Mouse (Mus musculus): Measurements from ENCODE around the gene Lyzl4. TPM values are rescaled to one million over a fixed set of nuclear protein-coding genes. Genes with fewer than 3 reads are reported as not detected.
A peak's percentile ranks its signal among the peaks of the same experiment; 100 is the strongest.
"Not testable (repeated sequence)": the region's sequence is repeated elsewhere in the genome, so short reads cannot be mapped to it uniquely, and the experiment has no call there.

Lyzl4 gene
- polyA plus RNA-seq, 1 experiment from 2014 or later = 1.0 TPM

DNA sequence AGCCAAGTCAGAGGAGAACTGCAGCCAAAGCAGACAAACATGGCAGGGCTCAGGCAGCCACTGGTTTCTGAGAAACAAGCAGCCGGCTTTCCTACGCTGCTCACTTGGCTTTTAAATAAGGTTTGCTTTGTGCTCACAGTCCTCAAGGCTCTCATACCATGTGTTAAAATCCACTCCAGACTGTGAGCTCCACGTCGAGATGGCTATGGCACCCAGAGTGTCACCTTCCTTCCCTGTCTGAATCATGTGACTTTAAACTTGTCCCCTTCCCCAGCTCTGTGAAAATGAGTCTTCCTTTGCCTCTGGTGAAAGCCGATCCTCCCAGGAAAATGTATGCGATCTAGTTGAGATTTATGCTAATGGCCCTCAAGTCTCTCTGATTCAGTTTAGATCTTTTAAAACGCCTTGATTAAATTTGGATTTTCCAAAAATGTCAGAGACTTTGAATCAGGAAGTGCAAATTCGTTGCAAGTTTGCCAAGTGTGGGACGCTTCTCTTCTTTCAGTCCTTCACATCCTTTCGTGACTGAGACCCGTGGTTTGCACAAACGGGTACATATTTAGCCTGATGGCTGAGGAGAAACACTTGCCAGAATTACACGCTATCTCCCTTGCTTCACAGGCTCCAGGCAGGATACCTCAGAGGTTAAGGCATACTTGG lies 41.6 kb downstream of the Lyzl4 start:
- Histone ChIP-seq H3K27me3 (no peaks in the 10 kb centered on the region), H3K9me3 (replicated peaks) (no peaks in the 10 kb centered on the region), H3K36me3 (no peaks in the 10 kb centered on the region), H3K4me2 (replicated peaks) (0 out of 2 replicates have a peak overlapping the region, but pooled peaks have one; percentile 1), H3K9ac (no peak overlapping the region), H3K4me3 (replicated peaks) (no peak overlapping the region), H3K4me1 (peaks cover 24% of the 10 kb centered on the region), H3K27ac (replicated peaks) (peak overlapping the region; percentile 58)
- WGBS = 19% methylated on average over 13 of the region's 13 CpGs
- ATAC-seq (ENCODE audit: insufficient number of reproducible peaks, low FRiP score, low TSS enrichment, low read depth) = no peak

DNA sequence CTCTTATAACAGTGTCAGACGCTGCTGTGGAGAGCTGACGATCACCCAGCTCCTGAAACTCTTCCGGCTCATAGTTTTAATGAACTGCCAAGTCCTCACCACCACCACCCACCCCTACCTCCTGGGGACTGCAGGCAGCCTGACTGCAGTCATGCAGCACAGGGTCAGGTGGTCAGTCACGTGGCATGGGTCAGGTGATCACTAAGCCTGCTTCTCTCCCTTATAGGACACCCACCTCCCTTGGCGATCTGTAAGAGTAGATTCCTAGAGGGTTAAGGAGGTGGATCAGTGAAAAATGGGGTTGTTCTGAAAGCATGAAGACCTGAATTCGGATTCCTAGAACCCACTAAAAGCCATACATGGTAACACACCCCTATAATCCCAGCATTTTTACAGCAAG lies 42.3 kb downstream of the Lyzl4 start:
- no peak overlapping the region for H3K4me3 ChIP-seq (replicated peaks)
- peak overlapping the region; percentile 58 for H3K27ac ChIP-seq (replicated peaks)
- 71% methylated on average over 6 of the region's 6 CpGs for WGBS
- H3K9ac ChIP-seq = no peak overlapping the region
- H3K36me3 ChIP-seq = no peaks in the 10 kb centered on the region
- H3K4me2 ChIP-seq (replicated peaks) = no peak overlapping the region
- no peaks in the 10 kb centered on the region for H3K9me3 ChIP-seq (replicated peaks)
- H3K4me1 ChIP-seq = peaks cover 24% of the 10 kb centered on the region
- H3K27me3 ChIP-seq = no peaks in the 10 kb centered on the region
- ATAC-seq (ENCODE audit: insufficient number of reproducible peaks, low FRiP score, low TSS enrichment, low read depth) = no peak

- H3K4me1 ChIP-seq = peaks cover 29% of the 10 kb centered on the region
- 75% methylated on average over 2 of the region's 2 CpGs for WGBS
- no peaks in the 10 kb centered on the region for H3K36me3 ChIP-seq
- H3K9me3 ChIP-seq (replicated peaks) = no peaks in the 10 kb centered on the region
- H3K4me2 ChIP-seq (replicated peaks) = no peak overlapping the region
- no peak overlapping the region for H3K4me3 ChIP-seq (replicated peaks)
- H3K27ac ChIP-seq (replicated peaks) = no peak overlapping the region
- no peak for ATAC-seq (ENCODE audit: insufficient number of reproducible peaks, low FRiP score, low TSS enrichment, low read depth)
- H3K9ac ChIP-seq = no peak overlapping the region
- no peaks in the 10 kb centered on the region for H3K27me3 ChIP-seq
These were observed 43.8 kb downstream of the Lyzl4 start for GRCm38 (mm10) chr9:121598106-121598505.

DNA sequence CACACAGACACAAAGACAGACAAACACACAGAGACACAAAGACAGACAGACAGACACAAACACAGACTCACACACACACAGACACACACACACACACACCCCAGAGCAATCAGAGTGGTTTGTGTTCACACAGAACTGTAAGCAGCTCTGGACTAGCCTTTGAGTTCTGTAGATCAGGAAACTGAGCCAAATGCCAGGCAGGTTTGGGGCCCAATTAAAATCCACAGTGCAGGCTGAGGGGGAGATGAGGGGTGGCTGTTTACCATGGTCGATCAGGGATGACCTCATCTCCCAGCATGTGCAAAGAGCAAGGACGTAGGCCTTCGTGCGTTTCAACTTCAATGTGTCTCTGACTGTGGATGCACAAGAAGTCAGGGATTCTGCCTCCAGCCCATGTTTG lies 47.1 kb downstream of the Lyzl4 start:
- Histone ChIP-seq H3K36me3 (no peaks in the 10 kb centered on the region), H3K4me3 (replicated peaks) (no peak overlapping the region), H3K27me3 (no peaks in the 10 kb centered on the region), H3K4me1 (peaks cover 16% of the 10 kb centered on the region), H3K27ac (replicated peaks) (no peak overlapping the region), H3K9me3 (replicated peaks) (no peaks in the 10 kb centered on the region), H3K9ac (no peak overlapping the region), H3K4me2 (replicated peaks) (no peak overlapping the region)
- 57% methylated on average over 4 of the region's 4 CpGs for WGBS
- no peak; the same call in 1 of the 2 replicates for ATAC-seq (ENCODE audit: insufficient number of reproducible peaks, low FRiP score, low TSS enrichment, low read depth)

DNA sequence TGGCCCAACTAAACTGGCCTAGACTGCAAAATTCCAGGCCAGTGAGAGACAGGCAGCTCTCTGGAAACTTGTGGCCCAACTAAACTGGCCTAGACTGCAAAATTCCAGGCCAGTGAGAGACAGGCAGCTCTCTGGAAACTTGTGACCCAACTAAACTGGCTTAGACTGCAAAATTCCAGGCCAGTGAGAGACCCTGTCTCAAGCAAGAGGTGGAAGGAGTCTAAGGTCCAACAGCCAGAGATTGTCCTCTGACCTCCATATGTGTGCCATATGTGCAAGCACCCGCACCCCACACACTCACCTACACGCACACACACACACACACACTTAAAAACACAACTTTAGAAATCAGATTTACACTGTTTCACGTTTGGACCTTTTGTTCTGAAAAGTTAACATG lies 48.1 kb downstream of the Lyzl4 start:
- peaks cover 14% of the 10 kb centered on the region for H3K4me1 ChIP-seq
- not testable (repeated sequence) for H3K36me3 ChIP-seq; ATAC-seq (ENCODE audit: insufficient number of reproducible peaks, low FRiP score, low TSS enrichment, low read depth); H3K27ac ChIP-seq (replicated peaks); H3K9me3 ChIP-seq (replicated peaks); H3K9ac ChIP-seq; H3K4me3 ChIP-seq (replicated peaks); H3K27me3 ChIP-seq; H3K4me2 ChIP-seq (replicated peaks)
- 63% methylated on average over 3 of the region's 3 CpGs for WGBS

DNA sequence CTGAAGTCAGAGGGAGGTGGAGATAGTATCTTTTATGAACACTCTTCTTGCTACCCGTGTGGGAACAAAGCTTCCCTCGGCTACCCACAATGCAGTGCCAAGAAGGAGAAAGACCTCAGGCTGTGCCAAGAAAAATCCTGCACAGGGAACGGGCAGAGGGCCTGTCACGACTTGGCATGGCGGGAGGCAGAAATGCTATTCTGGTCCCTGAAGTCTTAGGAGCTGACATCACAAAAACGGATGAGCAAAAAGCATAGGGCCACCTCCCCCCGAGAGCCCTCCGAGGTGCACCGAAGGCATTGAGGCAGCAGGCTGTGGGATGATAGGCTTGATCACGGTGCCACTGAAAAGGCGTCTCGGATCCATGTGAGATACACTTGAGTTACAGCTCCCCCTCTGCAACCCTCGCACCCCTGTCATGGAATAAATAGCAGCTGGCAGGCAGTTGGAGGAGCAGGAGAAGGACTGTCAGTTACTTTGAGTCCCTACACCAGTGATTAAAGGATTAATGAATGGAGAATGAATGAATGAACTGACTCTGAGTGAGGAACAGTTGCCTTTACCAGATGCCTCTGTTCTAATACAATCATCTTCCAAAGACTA lies 48.8 kb downstream of the Lyzl4 start:
- Histone ChIP-seq H3K36me3 (no peaks in the 10 kb centered on the region), H3K27me3 (no peaks in the 10 kb centered on the region), H3K9ac (no peak overlapping the region), H3K9me3 (replicated peaks) (no peaks in the 10 kb centered on the region), H3K4me2 (replicated peaks) (no peak overlapping the region), H3K4me1 (peaks cover 14% of the 10 kb centered on the region), H3K4me3 (replicated peaks) (no peak overlapping the region), H3K27ac (replicated peaks) (no peak overlapping the region; the same call in 1 of the 2 replicates)
- ATAC-seq (ENCODE audit: insufficient number of reproducible peaks, low FRiP score, low TSS enrichment, low read depth) = no peak
- WGBS = 54% methylated on average over 13 of the region's 13 CpGs

GRCm38 (mm10) chr9:121589533-121589932 lies 52.4 kb downstream of the Lyzl4 start:
- H3K9ac ChIP-seq = no peak overlapping the region
- no peak overlapping the region for H3K4me3 ChIP-seq (replicated peaks)
- no peaks in the 10 kb centered on the region for H3K9me3 ChIP-seq (replicated peaks)
- H3K27me3 ChIP-seq = no peaks in the 10 kb centered on the region
- no peak overlapping the region for H3K4me2 ChIP-seq (replicated peaks)
- H3K36me3 ChIP-seq = no peaks in the 10 kb centered on the region
- 0 out of 2 replicates have a peak overlapping the region, but pooled peaks have one; percentile 7 for H3K27ac ChIP-seq (replicated peaks)
- 33% methylated on average over 2 of the region's 2 CpGs for WGBS
- ATAC-seq (ENCODE audit: insufficient number of reproducible peaks, low FRiP score, low TSS enrichment, low read depth) = peak; percentile 49; the same call in 1 of the 2 replicates
- peaks cover 14% of the 10 kb centered on the region for H3K4me1 ChIP-seq

DNA sequence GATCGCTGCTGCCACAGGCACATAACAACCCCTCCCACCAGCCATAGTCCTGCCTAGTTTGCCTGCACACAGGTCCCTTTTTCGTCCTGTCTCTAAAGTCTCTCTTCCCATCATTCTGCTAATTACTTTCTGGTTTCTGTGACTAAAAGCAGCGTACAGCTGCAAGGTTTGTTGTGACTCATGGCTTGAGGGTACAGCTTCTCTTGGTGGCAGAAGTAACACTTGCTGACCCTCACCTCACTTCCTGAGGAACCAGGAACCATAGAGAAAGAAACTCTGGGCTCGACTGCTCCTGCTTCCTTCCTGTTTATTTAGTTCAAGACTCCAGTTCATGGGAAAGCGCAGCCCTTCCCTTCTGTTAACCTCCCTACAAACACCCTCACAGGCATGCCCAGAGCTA lies 67.5 kb downstream of the Lyzl4 start:
- Histone ChIP-seq H3K4me1 (no peaks in the 10 kb centered on the region), H3K4me2 (replicated peaks) (no peak overlapping the region), H3K27me3 (no peaks in the 10 kb centered on the region), H3K27ac (replicated peaks) (no peak overlapping the region), H3K4me3 (replicated peaks) (no peak overlapping the region), H3K9ac (no peak overlapping the region), H3K9me3 (replicated peaks) (no peaks in the 10 kb centered on the region), H3K36me3 (no peaks in the 10 kb centered on the region)
- no peak for ATAC-seq (ENCODE audit: insufficient number of reproducible peaks, low FRiP score, low TSS enrichment, low read depth)
- WGBS = 47% methylated on average over 5 of the region's 5 CpGs

DNA sequence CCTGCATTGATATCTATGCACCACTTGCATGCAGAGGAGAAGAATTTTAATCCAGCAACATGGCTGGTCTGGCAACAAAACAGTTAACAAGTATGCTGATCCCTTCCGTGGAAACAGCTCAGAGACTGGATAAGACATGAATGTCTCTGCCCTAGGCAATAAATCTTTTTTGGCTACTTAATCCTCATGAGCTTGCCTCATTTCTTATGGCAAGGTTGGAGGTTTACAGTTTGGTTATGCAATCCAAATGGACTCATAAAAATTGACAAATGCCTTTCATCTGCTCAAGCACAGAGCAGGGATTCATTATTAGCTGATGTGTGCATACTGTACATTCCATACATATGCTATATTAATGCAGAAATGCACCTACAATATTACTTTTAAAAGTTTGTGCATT lies 73.4 kb downstream of the Lyzl4 start:
- WGBS = 2% methylated on average over 1 of the region's 1 CpGs
- H3K27me3 ChIP-seq = no peaks in the 10 kb centered on the region
- H3K9ac ChIP-seq = no peak overlapping the region
- ATAC-seq (ENCODE audit: insufficient number of reproducible peaks, low FRiP score, low TSS enrichment, low read depth) = no peak
- no peak overlapping the region for H3K4me2 ChIP-seq (replicated peaks)
- no peak overlapping the region for H3K4me3 ChIP-seq (replicated peaks)
- no peaks in the 10 kb centered on the region for H3K36me3 ChIP-seq
- H3K9me3 ChIP-seq (replicated peaks) = no peaks in the 10 kb centered on the region
- no peaks in the 10 kb centered on the region for H3K4me1 ChIP-seq
- H3K27ac ChIP-seq (replicated peaks) = no peak overlapping the region

GRCm38 (mm10) chr9:121566387-121566786 lies 75.5 kb downstream of the Lyzl4 start:
- no peak overlapping the region for H3K9ac ChIP-seq
- no peaks in the 10 kb centered on the region for H3K36me3 ChIP-seq
- no peaks in the 10 kb centered on the region for H3K27me3 ChIP-seq
- H3K9me3 ChIP-seq (replicated peaks) = no peaks in the 10 kb centered on the region
- H3K4me1 ChIP-seq = no peaks in the 10 kb centered on the region
- 77% methylated on average over 7 of the region's 7 CpGs for WGBS
- H3K4me2 ChIP-seq (replicated peaks) = no peak overlapping the region
- ATAC-seq (ENCODE audit: insufficient number of reproducible peaks, low FRiP score, low TSS enrichment, low read depth) = no peak
- H3K27ac ChIP-seq (replicated peaks) = no peak overlapping the region
- H3K4me3 ChIP-seq (replicated peaks) = no peak overlapping the region

DNA sequence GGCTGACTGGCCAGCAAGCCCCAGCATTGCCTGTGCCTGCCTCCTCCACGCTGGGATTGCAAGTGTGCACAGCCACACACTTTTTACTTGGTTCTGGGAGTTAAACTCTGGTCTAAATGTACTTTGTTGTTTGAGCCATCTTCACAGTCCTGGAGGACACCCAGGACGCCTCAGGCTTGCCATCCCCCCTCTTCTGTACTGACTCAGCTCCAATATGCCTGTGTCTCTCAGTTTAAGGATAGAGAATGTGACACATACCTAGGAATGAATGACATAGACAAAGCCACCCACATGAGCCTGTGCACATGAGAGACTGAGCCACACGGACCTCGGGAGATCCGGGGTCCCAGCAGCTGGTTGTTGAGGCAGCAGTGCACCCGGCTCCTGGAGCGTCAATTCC lies 78.6 kb downstream of the Lyzl4 start:
- Histone ChIP-seq H3K27me3 (no peaks in the 10 kb centered on the region), H3K4me1 (no peaks in the 10 kb centered on the region), H3K4me2 (replicated peaks) (no peak overlapping the region), H3K9ac (no peak overlapping the region), H3K4me3 (replicated peaks) (no peak overlapping the region), H3K36me3 (no peaks in the 10 kb centered on the region), H3K27ac (replicated peaks) (no peak overlapping the region), H3K9me3 (replicated peaks) (no peaks in the 10 kb centered on the region)
- ATAC-seq (ENCODE audit: insufficient number of reproducible peaks, low FRiP score, low TSS enrichment, low read depth) = no peak
- WGBS = 82% methylated on average over 7 of the region's 7 CpGs

- ATAC-seq (ENCODE audit: insufficient number of reproducible peaks, low FRiP score, low TSS enrichment, low read depth) = no peak
- Histone ChIP-seq H3K4me2 (replicated peaks) (no peak overlapping the region), H3K27me3 (no peaks in the 10 kb centered on the region), H3K4me1 (no peaks in the 10 kb centered on the region), H3K27ac (replicated peaks) (no peak overlapping the region), H3K36me3 (no peaks in the 10 kb centered on the region), H3K9me3 (replicated peaks) (no peaks in the 10 kb centered on the region), H3K4me3 (replicated peaks) (no peak overlapping the region), H3K9ac (no peak overlapping the region)
- WGBS = 65% methylated on average over 7 of the region's 7 CpGs
These were observed 81.4 kb downstream of the Lyzl4 start for GRCm38 (mm10) chr9:121560515-121560914.
